Mouse (Mus musculus): ENCODE measurements around the gene Abca2.

Abca2 gene

DNA sequence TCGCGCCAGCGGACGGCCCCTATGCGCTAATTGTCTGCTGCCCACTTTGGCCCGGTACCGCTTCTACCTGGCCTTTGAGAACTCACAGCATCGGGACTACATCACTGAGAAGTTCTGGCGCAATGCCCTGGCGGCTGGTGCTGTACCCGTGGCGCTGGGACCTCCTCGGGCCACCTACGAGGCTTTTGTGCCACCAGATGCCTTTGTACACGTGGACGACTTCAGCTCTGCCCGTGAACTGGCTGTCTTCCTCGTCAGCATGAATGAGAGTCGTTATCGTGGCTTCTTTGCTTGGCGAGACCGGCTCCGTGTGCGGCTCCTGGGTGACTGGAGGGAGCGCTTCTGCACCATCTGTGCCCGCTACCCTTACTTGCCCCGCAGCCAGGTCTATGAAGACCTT lies 3.0 kb upstream of the Abca2 start:
- no peak for DNase-seq (ENCODE audit: low spot score in 2 of 2)

DNA sequence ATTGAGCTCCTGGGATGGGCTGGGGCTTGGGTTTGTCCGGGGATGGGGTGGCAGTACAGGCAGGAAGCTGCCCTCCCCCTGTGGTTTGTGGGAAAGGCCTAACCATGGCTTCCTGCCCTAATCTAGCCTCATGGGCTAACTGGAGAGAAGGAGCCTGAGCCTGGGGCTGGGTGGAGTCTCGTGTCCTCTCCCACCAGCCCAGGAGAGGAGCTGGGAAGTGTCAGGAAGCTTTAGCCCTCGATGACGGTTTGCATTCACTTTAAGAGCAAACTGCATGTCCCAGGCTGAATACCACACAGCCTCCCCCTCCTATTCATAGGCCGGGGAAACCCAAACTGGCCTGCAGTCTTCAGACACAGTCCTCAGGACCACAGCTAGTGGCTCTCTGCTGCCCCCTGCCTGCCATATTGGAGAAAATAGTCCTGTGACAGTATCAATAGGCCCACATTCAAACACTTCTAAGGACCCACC lies 1.7 kb upstream of the Abca2 start:
- DNase-seq (ENCODE audit: low spot score in 2 of 2): peak; percentile 53 to 66

DNA sequence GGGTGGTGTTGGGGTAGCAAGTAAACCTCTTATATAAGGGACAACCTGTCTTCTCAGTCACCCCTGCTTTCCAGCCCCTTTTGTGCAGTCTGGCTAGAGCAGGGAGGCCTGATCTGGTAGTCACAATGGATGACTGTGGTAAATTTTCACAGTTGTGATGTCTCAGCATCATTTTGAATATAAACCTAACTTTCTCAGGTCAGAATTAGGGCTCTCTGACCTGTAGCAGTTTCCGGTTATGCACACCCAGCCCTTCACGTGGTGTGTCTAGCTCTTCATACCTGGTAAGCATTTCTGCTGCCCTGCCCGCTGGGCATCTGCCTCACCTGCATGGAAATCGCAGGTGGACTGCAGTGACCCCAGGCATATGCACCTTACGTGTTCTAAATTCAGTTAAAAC lies 1.2 kb upstream of the Abca2 start:
- DNase-seq (ENCODE audit: low spot score in 2 of 2): no peak

- DNase-seq (ENCODE audit: low spot score in 2 of 2): peak in 1 of 2 experiments; percentile 15
These were observed 1.1 kb downstream of the Abca2 start for GRCm38 (mm10) chr2:25429435-25430180.

DNA sequence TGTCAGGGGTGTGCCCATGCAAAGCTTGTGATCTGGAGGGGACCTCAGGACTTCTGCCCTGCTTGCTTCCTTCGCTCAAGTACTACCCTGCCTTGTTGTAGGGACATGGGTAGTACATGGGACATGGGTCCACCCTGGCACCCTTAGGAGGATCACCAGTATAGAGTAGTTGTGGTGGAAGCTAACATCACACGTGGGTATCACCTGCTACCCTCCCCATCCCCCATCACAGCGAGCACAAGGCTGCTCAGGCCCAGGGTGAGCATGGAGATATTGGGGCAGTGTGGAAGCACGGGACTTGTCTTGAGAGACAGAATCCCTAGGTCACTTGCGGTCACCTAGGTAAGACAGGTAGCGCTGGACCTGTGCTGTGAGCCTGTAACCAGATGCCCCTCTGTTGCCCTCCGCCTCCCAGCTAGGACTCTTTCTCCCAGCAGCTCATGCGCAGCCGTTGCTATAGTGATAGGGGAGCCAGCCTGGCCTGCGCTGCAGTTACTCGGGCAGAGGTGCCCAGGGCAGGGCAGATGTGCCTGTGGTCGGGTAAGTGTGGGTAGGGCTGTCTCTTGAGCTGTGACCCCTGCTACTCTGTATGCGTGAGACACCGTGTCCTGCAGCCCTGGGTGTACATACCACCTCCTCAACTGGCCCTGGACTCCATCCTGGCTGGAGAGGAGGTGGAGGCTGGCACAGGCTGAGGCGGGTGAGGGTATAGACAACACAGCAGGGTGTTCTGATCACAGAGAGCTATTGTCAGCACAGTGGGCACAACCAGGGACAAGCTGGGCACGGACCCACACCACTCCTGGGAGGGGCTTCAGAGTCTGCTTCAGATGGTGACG lies 2.1 kb downstream of the Abca2 start:
- DNase-seq (ENCODE audit: low spot score in 2 of 2): peak; percentile 22 to 42

GRCm38 (mm10) chr2:25431308-25431855 lies 2.9 kb downstream of the Abca2 start:
- DNase-seq (ENCODE audit: low spot score in 2 of 2): no peak

DNA sequence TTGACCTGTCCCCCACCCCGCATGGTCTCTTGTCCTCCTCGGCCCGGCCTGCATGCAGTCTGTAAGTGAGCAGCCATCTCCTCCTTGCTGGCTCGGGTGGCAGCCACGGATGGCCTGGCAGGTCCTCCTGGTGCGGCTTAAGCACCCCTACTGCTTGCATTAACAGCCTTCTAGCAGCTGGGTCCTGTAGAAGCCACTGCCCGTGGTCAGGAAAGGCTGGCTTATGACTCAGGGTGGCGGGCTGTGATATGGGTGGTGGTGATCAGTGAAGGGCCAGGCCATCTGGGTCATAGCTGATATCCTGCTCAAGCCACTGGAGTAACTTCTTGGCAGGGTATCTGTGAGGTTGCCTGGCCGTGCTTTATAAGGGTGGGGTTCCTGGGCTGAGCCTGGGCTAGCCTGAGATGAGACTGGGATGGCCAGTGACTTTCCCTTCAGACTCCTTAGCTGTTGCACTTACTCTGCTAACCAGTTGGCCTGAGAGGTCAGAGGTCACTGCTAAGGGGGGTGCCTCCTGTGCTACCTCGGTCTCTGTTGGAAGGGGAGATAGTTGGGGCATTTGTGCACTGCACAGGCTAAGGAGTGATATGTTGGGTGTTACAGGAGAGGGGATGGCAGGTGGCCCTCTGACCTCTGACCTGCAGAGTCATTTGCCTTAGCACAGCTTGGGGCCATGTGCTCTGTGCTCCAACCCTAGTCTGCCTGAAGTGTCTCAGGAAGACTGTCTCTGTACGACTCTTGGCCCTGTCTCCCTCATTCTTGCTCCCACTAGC lies 4.0 kb downstream of the Abca2 start:
- DNase-seq (ENCODE audit: low spot score in 2 of 2): no peak

GRCm38 (mm10) chr2:25433101-25433500 lies 4.6 kb downstream of the Abca2 start:
- DNase-seq (ENCODE audit: low spot score in 2 of 2): no peak

- DNase-seq (ENCODE audit: low spot score in 2 of 2): no peak
These were observed 5.8 kb downstream of the Abca2 start for GRCm38 (mm10) chr2:25434292-25434691.

DNA sequence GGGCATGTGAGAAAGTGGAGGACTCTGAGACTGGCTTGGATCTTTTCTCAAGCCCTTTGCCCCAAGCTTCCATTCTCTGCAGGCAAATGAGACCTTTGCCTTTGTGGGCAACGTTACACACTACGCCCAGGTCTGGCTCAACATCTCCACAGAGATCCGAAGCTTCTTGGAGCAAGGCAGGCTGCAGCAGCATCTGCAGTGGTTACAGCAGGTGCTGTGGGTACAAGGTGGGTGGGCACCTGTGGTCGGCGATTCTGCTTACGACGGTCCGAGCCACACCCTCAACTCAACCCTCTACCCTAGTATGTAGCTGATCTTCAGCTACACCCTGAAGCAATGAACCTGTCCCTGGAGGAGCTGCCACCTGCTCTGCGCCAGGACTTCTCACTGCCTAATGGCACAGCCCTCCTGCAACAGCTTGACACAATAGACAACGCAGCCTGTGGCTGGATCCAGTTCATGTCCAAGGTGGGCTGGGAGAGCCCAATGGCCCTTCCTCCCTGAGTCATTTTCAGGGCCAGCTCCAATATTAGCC lies 7.8 kb downstream of the Abca2 start:
- no peak for DNase-seq (ENCODE audit: low spot score in 2 of 2)

- DNase-seq (ENCODE audit: low spot score in 2 of 2): no peak
These were observed 12.6 kb downstream of the Abca2 start for GRCm38 (mm10) chr2:25441067-25441466.

DNA sequence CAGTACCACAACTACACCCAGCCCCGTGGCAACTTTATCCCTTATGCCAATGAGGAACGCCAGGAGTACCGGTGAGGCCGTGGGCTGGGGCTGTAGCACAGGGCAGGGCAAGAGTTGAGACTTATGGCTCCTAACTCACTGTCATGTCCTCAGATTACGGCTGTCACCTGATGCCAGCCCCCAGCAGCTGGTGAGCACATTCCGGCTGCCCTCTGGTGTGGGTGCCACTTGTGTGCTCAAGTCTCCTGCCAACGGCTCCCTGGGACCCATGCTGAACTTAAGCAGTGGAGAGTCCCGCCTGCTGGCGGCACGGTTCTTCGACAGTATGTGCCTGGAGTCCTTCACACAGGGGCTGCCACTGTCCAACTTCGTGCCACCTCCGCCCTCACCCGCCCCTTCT lies 14.2 kb downstream of the Abca2 start:
- DNase-seq (ENCODE audit: low spot score in 2 of 2): no peak

- DNase-seq (ENCODE audit: low spot score in 2 of 2): no peak
These were observed 22.5 kb downstream of the Abca2 start for GRCm38 (mm10) chr2:25450853-25451647.

- no peak for DNase-seq (ENCODE audit: low spot score in 2 of 2)
These were observed 24.4 kb downstream of the Abca2 start for GRCm38 (mm10) chr2:25452951-25453350.

DNA sequence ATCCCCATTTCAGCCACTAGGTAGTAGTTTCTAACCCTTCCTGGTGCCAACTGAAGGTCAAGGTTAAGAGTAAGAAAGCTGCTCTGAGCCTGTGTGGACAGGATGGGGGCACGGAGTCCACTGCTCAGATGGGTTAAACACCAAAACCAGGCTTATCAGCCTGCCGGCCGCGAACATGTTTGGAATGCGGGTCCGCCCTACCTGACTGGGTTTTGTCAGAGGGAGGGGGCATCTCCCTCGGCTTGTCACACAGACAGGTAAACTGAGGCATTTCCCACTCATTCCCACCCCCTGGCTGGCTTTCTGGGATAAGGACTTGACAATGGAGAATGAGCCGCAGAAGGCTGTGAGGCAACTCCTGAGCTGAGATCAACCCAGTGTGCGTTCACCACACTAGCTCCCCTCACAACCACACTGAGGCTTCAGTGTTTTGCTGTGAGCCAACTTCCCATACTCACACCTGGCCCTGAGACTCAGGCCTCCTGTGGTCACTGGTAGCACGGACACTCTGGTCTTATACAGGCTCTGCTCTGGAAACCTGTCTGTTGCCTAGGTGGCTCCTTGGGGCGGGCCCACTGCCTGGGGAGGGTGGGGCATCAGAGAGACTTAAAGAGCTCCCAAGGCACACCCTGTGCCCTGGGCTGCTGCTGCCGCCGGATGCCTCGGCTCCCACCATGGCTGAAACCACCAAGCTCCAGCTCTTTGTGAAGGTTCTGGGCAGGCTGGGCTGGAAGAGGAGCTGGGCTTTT lies 27.9 kb downstream of the Abca2 start, which contains the start of gene Clic3:
Gene Clic3, plus strand, starts transcription at position 634 of the 749 bp plus-strand sequence.
- DNase-seq (ENCODE audit: low spot score in 2 of 2): no peak

DNA sequence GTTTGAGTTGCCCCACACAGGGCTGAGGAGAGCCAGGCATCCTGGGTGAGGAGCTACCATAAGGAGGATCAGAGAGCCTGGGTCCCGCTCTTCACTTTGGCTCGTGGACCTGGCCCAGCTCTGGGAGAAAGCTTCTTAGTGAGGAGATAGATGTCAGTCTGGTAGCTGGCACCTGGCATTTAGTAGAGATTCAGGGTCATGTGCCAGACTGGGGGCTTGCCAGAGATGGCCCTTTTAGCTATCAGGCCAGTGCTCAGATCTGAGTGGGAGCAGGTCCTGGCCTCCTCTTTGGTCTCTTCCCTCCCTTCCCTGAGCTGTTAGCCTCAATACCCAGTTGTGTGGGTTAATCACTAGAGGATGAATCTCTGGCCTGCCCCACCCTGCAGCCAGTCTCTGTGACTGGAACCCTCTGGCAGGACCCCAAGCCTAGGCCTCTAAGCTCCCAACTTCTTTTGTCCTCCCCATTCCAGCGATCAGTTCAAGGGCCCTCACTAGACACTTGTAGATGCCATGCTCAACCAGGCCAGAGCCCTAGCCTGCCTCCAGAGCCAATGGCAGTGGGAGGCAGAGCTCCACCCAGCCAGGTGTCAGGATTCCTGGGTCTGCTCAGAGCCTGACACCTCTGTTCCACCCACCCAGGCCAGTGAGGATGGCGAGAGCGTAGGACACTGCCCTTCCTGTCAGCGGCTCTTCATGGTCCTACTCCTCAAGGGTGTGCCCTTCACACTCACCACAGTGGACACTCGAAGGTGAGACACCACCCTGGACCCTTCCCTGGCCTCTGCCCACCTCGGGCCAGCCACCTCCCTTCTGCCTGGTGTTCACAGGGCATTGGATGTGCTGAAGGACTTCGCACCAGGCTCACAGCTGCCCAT lies 28.8 kb downstream of the Abca2 start:
- no peak for DNase-seq (ENCODE audit: low spot score in 2 of 2)

DNA sequence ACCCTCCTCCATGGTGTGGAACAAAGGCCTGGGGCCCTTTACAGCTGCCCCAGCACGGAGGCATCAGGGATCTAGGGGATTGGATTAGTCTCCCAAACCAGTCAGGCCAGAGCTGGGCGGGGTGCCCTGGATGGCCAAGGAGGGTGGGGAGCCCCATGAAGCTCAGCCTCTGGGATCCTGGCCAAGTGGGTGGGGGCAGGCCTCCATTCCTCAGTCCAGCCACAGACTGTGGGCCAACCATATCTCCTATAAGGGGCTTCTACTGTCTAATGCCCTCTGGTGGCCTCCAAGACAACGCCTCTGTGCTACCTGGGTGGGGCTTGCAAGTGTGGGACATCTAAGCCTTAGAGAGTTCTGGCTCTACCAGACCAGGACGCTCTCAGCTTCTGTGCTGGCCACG lies 30.4 kb downstream of the Abca2 start:
- no peak for DNase-seq (ENCODE audit: low spot score in 2 of 2)

DNA sequence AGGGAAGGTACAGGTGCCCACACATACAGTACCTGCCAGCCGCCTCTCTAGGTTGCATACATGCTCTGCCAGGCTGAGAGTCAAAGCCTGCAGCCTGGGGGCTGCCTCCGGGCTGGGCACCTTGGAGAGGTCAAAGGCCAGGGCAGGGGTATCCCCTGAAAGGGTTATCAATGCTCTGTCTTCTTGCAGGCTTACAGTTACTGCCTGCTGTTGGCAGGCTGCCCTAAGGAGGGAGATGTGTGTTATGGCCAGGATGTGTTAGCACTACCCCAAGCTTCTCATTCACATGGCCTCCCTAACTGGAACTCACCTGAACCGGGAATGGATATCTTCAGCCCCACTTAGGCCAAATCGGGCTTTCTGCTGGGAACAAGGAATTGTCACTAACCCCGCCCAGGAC lies 31.6 kb downstream of the Abca2 start:
- no peak for DNase-seq (ENCODE audit: low spot score in 2 of 2)

All from frontal cortex, postnatal 36 days (tissue).